Mouse (Mus musculus) left cerebral cortex, postnatal 25 days (tissue): ENCODE measurements around the gene Slpi. TPM values are rescaled to one million over a fixed set of nuclear protein-coding genes. Genes with fewer than 3 reads are reported as not detected.

Source experiments
- DNase-seq, 2 experiments: peaks; one replicate each; pipeline ENCODE4 v3.0.0; 2022; ENCODE audit warnings: low spot score in 2 of 2, mixed read lengths in 1 of 2
- intact Hi-C: fragments of 180-260 bp; cut with DNase I; formaldehyde crosslinking; loops from one replicate; pipeline ENCODE4 v1.15.1; 2025
- total RNA-seq, 2 experiments: library from RNA; stranded (reverse); gene quantifications; 2 replicates each; pipeline ENCODE4 v1.2.3; 2021

Gene Slpi
- total RNA-seq, 2 experiments from 2014 or later, result not detected

DNA sequence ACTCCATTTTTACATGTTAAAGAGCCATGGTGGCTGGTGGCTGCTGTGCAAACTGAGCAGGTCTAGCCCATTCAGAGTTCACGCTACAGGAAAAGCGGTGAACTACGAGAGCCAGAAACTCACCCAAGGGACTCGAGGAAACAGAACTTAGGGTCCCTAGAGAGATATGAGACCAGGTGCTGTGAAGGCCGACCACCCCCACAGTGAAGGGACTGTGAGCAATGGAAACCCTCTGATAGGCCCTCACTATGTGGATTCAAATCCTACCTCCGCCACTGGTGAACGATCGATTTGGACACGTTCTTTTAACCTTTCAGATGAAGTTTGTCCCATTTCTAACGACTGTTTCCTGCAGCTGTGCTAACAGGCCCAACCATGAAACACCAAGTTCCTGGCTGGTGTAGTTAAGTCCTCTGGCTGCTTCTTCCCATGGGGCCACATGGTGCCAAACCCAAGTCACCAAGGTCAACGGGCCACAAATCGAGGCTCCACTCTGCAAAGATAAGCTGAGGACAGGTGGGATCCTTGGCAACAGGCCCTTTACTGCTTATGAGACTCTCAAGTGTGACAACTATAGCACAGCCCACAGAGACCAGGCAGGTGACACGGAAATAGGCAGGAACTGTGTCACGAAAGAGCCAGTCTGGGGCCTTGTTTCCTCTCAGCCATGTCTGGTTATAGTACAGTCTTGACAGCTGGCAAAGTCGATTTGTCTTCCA, 33.9 kb upstream of the Slpi start:
- intact Hi-C loops, result no loop called here
- no peak for DNase-seq

DNA sequence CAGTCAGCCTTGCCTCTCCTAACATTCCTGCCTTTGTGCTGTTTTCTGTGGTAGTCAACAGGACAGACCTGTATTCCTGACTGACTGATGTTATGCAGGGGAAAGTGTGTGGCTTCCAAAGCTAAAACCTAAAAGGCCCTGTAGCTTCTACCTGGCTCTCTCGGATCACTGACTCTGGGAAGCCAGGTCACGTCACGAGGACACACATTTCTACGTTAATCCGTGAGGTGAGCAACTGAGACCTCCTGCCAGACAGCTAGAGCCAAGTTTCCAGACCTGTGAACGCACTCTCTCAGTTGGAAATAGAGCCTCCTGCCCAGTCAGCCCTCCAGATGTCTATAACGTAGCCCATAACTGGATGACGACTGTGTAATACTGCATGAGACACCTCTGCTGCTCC, 33.1 kb upstream of the Slpi start:
- no peak for DNase-seq
- intact Hi-C loops, result no loop called here

DNA sequence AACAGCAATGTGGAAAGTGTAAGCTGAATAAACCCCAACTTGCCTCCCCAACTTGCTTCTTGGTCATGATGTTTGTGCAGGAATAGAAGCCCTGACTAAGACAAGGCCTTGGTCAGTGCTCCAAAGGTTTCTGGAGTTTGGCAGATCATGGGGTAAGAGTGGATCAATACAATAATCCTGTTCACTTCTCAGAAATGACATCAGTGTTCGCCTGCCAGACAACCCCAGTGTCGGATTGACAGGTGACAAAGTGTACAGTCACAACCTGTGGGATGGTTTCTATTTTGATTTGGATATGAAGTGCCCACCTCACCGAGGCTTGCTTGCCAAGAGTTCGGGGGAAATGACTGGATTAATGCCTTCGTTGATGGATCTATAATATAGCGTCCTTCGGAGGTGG, 32.4 kb upstream of the Slpi start:
- intact Hi-C loops, result no loop called here
- no peak for DNase-seq

DNA sequence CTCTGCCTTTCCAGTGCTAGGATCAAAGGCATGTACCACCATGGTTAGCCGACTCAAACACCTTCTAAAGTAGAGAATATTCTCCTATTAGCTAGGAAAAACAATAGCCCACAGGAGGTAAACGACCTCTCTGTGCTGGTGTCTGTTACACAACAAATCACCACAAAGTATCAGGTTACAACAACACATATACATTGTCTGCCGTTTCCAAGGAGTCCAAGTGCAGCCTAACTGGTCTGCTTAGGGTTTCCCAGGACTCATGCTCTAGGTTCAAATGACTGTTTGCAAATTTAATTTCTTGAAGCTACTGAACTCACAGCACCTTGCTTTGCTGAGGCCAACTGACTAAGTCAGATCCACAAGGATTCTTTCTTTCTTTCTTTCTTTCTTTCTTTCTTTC, 30.6 kb upstream of the Slpi start:
- intact Hi-C loops, result loop anchor here (5.0 kb wide), 2 partner anchors 113 to 308 kb away; no protein-coding TSS in a partner anchor
- DNase-seq, result no peak

DNA sequence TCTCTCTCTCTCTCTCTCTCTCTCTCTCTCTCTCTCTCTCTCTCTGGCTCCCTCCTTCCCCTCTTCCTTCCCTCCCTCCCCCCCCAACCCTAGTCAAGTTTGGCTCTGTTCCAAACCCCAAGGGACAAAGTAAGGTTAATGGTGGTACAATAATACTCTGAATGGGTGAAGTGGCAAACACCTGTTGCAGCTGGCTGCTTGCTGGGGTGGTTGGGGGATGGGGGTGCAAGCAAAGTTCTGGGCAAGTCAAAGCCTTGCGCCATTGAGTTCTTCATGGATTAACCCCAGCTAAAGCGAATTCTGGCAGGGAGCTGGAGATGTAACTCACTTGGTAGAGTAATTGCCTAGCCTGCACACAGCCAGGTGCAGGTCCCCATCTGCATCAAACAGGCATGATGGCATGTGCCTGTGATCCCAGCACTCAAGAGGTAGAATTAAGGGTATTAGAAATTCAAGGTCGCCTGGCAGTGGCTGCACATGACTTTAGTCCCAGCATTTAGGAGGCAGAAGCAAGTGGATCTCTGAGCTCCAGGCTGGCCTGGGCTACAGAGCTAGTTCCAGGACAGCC, 29.5 kb upstream of the Slpi start:
- DNase-seq, result no peak
- intact Hi-C loops, result loop anchor here (5.0 kb wide), 2 partner anchors 114 to 309 kb away; no protein-coding TSS in a partner anchor

DNA sequence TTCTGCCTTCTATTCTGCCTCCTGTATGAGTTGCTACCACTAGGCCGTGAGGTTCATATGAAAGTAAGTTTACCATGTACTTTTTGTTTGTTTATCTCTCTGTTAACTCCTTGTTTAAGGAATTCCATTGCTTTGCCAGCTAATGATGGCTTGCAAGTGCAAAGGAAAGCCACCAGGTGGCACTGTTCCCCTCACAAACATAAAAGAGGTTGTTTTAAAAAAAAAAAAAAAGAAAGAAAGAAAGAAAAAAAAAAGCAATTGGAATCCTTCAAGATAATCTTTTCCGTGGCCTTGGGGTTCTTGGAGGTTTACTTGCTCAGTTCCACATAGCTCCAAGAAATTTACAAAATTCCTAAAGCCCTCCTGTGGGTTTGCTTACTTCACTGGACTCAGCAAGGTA, 28.3 kb upstream of the Slpi start:
- intact Hi-C loops, result loop anchor here (2.0 to 5.0 kb wide), 5 partner anchors 40 to 310 kb away; partner anchors contain the start of genes Sys1 and Wfdc2
- DNase-seq, result no peak

DNA sequence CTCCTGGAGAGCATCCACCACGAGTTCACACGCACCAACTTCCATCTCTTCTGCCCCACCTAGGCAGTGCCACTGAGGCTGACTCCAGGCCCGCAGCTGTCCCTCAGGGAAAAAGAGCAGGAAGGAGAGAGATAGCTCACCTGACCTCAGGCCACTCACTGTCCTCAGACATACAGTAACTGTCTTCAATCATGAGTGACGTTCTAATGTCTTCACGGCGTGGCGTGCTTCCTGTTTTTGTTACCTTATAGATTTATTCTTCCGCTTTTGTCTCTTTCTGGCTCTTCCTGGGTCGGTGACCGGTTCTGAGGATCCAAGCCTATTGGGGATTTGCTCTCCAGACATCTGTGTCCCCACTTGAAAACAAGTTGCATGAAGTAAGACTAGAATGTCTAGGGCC, 25.7 kb upstream of the Slpi start:
- intact Hi-C loops, result no loop called here
- DNase-seq, result no peak

DNA sequence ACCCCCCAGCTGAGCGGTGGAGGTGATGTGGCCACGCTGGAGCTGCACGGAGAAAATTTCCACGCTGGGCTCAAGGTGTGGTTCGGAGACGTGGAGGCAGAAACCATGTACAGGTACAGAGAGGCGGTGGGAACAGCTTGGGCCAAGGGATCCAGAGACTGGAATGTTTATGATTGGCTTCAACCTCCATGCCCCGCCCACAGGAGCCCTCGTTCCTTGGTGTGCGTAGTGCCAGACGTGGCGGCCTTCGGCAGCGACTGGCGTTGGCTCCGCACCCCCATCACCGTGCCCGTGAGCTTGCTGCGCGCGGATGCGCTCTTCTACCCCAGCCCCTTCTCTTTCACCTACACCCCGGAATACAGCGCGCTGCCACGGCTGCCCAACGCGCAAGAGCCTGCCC, 25.3 kb upstream of the Slpi start:
- no peak for DNase-seq

DNA sequence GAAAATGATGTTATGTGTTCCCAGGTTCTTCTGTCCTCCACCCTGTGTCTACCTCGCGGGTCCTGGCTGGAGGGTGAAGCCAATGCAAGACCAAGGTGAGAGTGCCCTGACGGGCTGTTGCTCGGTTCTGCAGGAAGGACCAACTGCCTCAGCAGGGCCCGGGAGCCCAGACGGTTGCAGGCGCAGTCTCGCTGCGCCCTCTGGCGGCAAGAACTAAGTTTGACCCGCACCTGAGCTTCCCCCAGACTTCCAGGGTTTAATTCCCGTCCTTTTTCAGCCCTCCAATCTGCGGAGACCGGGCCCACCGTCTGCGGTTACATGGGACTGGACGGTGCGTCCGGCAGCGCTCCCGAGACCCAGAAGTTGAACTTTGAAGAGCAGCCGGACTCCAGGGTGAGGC, 18.8 kb upstream of the Slpi start:
- intact Hi-C loops, result loop anchor here (2.0 kb wide), 1 partner anchor 275 kb away; no protein-coding TSS in a partner anchor
- DNase-seq, result peak; percentile 66 to 69

More for the DNA sequence above, 25.3 kb upstream of the Slpi start:
- intact Hi-C loops, result no loop called here

DNA sequence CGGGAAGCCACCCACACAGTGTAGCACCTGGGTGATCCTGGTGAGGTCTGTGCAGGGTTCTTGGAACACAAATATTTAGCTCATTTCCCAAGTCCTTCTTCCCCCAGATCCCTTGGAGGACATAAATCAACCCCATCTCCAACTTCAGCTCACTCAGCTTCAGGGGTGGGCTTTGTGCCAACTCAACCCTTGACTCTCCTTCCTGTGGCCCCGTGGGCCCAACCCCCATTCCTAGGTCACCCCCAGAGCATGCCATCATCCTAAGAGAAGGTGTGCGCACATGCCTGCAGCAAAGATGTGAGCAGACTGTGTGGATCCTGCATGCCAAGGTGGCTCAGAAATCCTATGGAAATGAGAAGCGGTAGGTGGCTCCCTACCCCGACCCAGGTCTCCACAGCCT, 16.6 kb upstream of the Slpi start:
- no peak for DNase-seq
- intact Hi-C loops, result no loop called here

DNA sequence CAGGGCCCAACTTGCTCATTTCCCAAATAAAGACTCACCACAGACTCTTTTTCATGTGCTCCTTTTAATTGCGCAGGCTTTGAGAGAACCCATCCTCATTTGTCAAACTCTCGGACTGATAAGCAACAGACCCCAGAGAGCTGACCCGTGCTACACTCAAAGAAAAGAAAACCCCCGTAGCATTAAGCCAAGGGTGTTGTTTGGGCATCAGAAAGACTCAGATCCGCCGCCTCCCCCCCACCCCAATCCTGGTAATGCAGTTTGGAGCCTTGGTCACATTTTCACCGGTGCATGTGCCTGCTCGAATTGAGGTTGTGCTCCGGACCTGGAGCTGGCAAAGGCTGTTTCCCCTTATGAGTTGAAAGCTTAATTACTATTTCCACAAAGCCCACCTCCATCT, 16.2 kb upstream of the Slpi start, which contains the start of gene Matn4:
Matn4 (minus strand) TSS at position 101 of the 400 bp plus-strand sequence.
- intact Hi-C loops, result no loop called here
- DNase-seq, result no peak

DNA sequence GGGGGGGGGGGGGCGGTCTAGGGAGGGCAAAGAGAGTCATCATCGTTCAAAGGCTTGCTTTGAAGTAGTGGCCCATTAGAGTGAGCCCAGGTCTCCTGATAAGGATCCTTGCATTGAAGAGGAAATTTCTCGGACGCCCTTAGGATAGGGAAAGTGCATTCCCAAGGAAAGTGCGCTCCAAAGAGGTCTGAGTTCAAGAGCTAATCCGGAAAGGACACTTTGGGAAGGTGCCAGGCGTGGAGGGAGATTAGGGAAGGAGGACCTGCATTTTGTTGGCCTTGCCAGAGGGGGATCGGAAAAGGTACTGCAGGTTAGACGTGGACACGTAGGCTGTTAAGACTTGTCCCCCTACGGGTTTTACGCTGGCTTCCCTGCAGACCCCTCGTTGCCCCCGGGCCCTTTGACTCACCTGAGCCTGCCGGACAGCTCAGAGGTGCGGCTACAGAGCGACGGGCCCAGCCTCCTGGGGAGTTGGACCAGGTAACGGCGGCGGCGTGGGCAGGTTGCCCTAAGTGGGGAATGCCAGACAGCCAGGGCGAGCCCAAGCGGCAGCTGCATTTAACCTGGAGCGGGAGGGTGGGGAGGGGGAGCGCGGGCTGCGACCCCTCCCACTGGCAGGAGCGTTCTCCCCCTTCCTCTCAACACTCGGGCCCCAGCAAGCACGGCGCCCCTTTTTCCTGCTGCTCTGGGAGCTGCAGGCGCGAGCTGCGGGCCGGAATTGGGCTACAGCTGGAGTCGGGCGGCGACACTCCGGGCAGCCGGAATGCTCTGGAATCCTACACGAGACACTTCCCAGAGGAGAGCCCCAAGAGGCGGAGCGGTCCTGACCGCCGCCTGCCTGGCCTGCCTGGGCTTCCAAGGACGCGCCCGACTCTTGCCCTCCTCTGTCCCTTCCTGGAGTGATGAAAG, 15.4 kb upstream of the Slpi start:
- intact Hi-C loops, result no loop called here
- DNase-seq, result peak in 1 of 2 experiments; percentile 17

DNA sequence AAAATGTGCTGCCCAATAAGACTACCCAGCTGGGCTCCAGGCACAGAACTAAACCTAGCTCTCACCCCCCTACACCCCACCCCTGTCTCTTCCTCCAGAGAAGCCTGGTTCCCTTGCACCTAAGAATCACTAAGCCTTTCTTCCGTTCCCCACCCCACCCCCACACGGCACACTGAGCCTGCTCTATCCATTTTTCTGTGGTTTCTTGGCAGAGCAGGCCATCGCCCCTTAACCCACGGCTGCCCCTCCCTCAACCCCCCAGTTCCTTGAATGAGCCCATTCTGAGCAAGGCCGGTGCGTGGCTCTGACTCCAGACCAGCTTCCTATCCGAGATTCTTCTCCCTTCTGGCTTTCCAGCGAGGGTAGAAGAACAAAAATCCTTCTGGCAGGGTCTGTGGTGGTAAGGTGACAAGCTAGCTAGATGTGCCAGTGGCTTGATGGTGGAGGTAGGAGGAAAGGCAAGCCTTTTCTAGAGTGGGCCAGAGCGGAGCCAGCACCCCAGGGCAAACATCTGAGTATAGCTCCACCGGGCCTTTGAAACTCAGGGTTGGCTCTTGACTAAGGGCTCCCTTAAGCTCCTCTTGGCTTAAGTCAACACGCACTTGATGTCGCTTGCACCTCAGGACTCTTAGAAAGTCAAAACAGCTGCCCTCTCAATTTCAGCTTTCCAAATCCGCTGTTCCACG, 14.6 kb upstream of the Slpi start:
- DNase-seq, result peak in 1 of 2 experiments; percentile 31
- intact Hi-C loops, result no loop called here

DNA sequence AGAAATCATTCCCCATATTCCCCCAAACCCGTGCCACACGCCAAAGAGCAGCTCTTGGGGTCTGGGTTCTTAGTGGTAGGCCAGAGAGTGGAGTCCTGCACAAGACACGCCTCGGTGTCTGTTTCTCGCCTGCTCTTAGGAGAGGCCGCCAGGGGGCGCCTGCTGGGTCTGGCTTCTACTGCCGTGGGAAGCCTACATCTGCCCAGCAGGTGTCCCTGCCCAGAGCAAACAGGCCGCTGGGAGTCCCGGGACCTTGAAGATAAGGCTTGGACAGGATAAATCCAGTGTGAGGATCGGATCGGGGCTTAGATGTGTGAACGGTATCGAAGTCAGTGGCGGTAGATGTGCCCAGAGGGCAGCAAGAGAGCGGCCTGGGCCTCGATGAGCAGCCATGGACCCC, 14.0 kb upstream of the Slpi start, which contains the start of gene Rbpjl:
Rbpjl (plus strand) TSS at position 236 of the 400 bp plus-strand sequence.
- intact Hi-C loops, result no loop called here
- DNase-seq, result peak; percentile 62 to 67

DNA sequence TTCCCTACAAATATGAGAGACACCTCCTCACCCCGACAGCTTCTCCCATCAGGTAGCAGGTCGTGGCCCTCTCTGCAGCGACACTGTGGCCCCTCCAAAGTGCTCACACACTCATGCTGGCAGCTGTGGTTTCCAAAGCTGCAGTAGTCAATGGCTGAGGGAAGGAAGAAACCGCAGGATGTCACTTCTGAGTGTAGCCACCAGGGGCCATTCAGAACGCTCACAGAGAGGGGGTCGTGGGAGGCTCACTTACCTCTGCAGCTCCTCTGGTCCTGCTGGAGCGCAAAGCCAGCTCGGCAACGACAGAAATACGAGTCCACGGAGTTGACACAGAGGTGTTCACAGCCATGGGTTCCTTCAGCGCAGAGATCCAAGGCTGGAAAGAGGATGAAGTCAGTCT, 8.0 kb upstream of the Slpi start:
- intact Hi-C loops, result no loop called here
- no peak for DNase-seq

DNA sequence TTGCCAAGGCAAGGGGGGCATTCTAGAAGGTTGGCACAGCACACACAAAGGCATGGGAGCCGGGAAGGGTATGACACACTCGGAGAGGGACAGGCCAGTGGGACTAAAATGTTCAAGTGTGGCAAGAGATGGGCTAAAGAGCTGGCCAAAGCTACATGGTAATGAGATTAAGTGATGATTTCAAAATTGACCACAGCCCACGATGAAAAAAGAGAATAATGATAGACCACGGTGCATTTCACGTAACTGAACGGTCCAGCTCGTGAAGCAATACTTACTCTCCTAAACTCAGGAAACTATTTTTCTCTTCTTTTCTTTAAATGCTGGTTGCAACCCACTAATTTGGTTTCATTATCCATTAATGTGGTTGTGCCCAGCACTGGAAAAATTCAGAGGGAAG, 7.2 kb upstream of the Slpi start:
- no peak for DNase-seq
- intact Hi-C loops, result no loop called here

DNA sequence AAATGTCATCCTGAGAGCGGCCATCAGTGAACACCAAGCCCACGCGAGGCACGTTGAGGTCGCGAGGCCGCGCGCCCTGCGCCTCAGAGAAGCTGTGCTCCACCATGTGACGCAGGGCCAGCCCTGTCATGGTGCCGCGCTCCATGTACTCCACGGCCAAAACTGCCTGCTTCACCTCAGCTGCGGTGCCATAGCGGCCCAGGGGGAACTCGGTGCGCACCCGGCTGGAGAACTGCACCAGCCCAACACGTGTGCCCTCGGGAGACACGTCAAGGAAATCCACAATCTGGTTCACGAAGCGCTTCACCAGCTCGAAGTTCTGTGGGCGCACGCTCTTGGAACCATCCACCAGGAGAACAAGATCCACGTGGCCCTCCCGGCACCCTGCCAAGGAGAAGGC, 4.2 kb upstream of the Slpi start:
- intact Hi-C loops, result no loop called here
- no peak for DNase-seq

DNA sequence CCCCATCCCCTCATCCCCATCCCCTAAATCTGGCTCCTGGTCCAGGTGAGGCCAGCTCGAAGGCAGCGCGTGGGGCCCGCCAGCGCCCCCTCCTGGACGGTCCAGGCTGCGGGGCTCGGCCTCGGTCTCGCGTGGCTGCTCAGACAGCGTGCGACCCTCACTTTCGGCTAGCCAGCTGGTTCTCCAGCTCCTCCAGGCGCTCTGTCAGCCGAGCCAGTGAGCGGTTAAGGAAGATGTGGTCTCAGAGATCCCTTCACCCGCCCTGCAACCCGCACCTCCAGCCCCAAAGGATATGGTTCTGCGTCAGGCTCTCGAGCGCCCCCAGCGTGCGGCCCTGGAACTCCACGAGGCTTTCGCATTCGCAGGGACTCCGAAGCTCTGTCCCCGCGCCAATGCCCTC, 604 bp upstream of the Slpi start:
- intact Hi-C loops, result loop anchor here (2.0 to 5.0 kb wide), 2 partner anchors 257 to 287 kb away; no protein-coding TSS in a partner anchor
- DNase-seq, result peak; percentile 81 to 87

DNA sequence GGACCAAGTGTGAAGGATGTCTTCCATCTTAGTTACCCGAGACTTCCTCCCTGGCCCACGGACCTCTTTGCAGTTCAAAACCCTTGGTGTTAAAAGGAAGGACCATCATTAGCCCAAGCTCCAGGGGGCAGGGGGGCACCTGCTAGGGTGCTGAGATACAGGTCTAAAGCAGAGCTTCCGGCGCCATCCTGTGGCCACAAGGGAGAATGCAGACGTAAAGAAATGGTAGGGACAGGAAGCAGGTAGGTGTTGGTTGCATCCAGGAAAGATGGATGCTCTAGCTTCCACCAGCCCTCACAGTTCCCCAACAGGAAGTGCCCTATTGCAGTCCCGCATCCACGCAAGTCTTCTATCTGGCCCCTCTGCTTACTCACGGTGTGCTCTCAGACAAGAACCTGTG, 1.9 kb downstream of the Slpi start:
- DNase-seq, result peak; percentile 54 to 68
- intact Hi-C loops, result loop anchor here (5.0 kb wide), 1 partner anchor 255 kb away; no protein-coding TSS in a partner anchor
